Mouse (Mus musculus): ENCODE data around the gene Clec4a3. TPM values are rescaled to one million over a fixed set of nuclear protein-coding genes. Genes with fewer than 3 reads are reported as not detected.
"Not testable (repeated sequence)": the region's sequence is repeated elsewhere in the genome, so short reads cannot be mapped to it uniquely, and the experiment has no call there.

Gene Clec4a3
- total RNA-seq (2022) = 1 to 10 TPM; 5.1 to 9.0 (median 6.4) TPM

DNA sequence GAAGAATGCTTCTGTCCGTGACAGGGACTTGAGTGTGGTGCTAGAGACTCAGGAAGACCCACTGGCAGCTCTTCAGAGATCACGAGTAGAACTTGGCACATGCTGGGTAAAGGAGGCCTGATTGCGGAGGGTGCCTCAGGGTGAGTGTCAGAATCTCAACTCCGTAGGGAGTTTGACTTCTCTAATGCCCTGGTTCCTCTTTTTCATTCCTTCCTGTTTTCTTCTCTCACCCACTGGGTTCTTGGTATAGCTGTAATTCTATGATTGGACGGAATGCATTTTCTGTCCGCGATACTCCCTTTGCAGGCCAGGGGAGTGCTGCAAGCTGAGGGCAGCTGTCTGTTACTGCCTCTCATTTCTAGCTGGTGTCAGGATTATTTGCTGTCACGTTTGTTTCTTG is at the start of gene Clec4a3:
Gene Clec4a3, plus strand, starts transcription at position 115 of the 400 bp plus-strand sequence.
- no peak for DNase-seq

DNA sequence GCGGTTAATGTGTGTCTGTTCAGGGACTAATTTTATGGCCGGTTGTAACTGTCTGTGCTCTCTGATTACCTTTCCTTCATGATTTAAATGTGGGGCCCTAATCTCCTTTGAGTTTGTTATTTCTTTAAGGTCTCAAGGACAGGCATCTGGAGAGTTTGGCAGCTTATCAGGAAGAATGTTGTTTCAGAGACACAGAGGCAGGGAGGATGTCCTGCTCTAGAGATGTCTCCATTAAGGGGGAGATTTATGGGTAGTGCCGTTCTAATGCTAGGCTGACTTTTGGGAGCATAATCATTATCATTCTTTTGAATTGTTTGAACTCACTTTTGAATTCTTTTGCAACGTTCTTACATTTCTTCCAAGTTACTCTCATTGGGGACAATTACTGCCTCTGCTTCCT is 32.4 kb upstream of the Clec4a3 start:
- no peak for DNase-seq

DNA sequence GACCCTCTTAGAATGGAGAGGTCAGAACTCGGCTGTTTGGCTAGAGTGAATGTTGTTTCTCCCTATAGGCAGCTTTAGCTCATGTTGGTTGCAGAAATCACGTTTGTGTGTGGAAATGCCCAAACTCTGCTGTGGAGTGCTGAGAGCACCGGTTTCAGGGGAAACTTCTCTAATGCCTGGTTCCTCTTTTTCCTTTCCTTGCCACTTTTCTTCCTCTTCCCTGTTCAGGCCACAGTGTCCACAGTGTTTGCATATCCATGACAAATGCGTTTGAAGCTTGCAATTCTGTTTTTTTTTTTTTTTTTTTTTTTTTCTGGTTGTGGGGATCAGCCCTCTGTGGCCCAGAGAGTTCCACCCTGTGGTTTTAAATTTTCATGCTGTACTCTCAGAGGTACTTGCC is 30.9 kb upstream of the Clec4a3 start, which contains the start of gene Clec4a1:
Gene Clec4a1, plus strand, starts transcription at position 398 of the 400 bp plus-strand sequence.
- DNase-seq = no peak

DNA sequence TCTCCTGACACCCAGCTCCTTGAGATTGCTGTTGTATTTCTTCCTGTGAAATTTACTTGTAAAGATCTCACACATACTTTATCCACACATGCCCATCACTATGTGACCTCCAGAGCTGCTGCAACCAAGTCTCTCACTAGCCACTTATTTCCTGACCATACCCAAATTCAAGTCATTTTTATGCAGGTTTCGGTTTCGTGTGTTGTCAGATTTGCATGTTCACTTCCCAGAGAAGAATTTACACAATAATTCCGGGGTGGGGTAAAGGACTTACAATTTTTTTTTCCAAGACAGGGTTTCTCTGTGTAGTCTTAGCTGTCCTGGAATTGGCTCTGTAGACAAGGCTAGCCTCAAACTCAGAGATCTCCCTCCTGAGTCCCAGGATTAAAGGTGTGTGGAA is 17.5 kb upstream of the Clec4a3 start:
- DNase-seq = no peak

DNA sequence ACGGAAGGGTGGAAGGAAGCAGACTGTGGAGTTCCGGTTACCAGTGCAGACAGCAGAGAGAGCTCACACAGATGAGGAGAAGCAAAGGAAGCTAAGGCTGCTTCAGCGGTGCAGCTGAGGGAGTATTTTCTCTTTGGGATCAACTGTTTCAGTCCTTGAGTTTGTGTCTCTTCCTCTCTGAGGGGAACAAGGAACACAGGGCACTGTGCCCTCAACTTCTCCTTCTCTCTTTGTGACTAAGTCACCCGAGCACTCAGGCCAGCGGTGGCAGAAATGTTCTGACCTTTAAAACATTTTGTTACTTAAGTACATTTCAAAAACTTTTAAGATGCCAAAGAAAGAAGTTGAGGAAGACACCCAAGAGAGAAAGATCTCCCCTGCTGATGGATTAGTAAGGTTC is 12.7 kb upstream of the Clec4a3 start:
- no peak for DNase-seq

DNA sequence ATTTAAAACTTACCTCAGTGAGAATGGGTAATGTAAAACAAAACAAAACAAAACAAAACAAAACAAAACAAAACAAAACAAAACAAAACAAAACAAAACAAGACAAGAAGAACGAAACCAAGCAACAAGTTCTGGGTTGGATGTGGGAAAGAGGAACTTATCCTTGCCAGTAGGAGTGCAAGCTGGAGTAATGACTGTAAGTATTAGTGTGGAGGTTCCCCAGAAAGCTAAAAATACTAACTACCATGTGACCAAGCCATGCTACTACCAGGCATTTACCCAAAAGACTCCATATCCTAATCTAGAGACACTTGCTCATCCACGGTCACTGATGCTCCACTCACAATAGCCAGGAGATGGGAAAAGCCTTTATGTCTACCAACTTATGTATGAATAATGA is 5.6 kb upstream of the Clec4a3 start:
- no peak for DNase-seq

DNA sequence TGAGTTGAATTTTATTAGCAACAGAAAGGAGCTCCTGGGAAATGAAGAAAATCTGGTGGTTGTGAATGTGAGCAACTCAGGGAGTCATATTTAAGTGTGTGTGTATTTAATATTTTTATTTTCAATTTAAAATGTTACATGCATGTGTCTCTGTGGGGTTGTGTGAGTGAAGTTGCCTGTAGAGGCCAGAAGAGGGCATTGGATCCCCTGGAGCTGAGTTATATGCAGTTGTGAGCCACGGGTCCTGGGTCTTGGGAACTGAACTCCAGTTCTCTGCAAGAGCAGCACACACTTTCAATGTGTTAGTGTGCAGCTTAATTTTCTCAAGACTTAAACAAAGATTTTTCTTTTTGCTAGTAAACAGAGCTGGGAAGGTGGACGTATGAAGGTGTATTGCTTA is 12.2 kb downstream of the Clec4a3 start:
- no peak for DNase-seq

DNA sequence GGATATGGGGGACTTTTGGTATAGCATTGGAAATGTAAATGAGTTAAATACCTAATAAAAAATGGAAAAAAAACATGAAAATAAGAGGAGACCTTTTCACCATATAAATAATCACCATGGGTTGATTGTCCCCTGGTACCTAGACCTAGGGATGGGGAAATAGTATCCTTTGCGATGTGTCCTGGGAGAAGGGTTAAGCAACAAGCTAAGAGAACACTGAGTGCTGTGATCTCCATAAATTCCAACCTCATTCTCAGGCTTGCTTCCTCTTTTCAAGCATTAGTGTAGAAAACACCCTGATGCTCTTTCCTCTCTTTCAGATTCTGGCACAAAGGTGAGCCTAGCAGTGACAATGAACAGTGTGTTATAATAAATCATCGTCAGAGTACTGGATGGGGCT is 16.7 kb downstream of the Clec4a3 start:
- no peak for DNase-seq

DNA sequence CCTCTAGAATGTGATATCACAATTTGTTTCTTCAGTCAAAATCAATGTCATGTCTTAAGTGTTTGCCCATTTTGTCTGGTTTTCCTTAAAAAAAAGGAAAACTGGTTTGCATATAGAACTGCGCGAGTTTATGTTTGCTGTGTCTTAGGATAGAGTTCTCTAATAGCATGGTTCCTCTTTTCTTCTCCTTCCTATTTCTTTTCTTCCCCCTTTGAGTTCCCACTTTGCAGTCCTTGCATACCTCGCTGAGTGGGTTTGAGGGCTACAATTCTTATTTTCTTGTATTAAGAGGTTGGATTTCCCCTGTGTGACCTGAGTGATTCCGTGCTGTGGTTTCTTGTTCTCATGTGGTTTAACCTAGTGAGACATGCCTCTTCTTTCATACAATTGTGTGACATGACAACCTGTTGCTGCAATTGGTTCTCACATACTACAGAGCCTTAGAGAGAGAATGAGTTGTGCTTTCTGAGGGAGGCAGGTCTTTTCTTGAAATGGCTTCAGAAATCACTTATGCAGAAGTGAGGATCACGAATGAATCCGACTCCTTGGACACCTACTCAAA is 37.6 kb downstream of the Clec4a3 start, which contains the start of gene Clec4a4:
Gene Clec4a4, plus strand, starts transcription at position 492 of the 562 bp plus-strand sequence.
- DNase-seq = no peak

DNA sequence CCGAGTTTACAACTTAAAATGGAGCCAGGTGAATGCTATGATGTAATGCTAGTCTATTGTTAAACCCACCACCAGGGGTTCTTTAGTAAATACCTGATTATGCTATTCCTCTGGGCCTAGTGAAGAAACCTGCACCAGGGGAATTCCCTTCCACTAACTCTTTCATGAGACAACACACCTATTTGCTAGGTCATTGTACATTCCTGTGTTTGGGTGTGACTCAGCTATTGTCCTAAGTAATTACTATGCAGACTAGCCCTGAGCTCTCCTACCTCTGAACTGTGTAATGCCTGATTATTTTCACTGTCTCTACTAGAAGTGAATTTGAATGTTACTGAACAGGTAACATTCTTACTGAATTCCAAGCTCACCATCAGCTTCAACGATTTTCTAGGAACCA is 52.4 kb downstream of the Clec4a3 start:
- DNase-seq = not testable (repeated sequence)

DNA sequence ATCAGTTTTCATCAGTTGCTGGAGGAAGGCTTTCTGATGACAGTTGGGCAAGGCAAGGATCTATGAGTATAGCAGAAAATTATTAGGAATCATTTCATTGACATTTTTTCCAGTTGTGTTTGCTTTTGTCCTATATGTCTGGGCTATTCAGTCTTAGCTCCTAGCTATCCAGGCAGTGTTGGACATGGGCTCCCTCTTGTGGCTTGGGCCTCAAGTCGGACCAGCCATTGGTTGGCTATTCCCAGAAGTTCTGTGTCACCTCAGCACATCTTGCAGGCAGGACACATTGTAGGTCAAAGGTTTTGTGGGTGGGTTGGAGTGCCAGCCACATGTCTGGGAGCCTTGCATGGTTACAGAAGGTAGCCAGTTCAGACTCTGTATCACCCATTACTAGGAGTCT is 53.3 kb downstream of the Clec4a3 start:
- DNase-seq = no peak

Other genes with a start within 250 kb of the Clec4a3 start
- gene Nanog, start 245.0 kb upstream of the Clec4a3 start, total RNA-seq (2022) = not detected
- gene Slc2a3, start 150.9 kb upstream of the Clec4a3 start, total RNA-seq (2022) = 10 to 100 TPM; 10.3 to 17.0 (median 11.7) TPM
- gene Foxj2, start 132.6 kb upstream of the Clec4a3 start, total RNA-seq (2022) = 10 to 100 TPM; 18.6 to 24.8 (median 21.6) TPM
- gene C3ar1, start 96.4 kb upstream of the Clec4a3 start, total RNA-seq (2022) = 10 to 100 TPM in 2 of 4 experiments, 1 to 10 TPM in 2; 3.6 to 14.5 (median 8.7) TPM
- 10 to 100 TPM; 56.7 to 65.7 (median 58.1) TPM for gene Necap1, start 78.0 kb upstream of the Clec4a3 start, total RNA-seq (2022)
- gene Clec4a1, start 30.7 kb upstream of the Clec4a3 start, total RNA-seq (2022) = 1 to 10 TPM; 1.7 to 3.9 (median 3.3) TPM
- gene Clec4a4, start 37.9 kb downstream of the Clec4a3 start, total RNA-seq (2022) = under 1 TPM in 2 of 4 experiments, not detected in 2; 0.40 to 0.46 TPM
- 1 to 10 TPM in 2 of 4 experiments, under 1 TPM in 2; 0.46 to 2.3 (median 1.2) TPM for gene Clec4b1, start 97.4 kb downstream of the Clec4a3 start, total RNA-seq (2022)
- 1 to 10 TPM; 3.5 to 7.4 (median 5.0) TPM for gene Clec4a2, start 153.9 kb downstream of the Clec4a3 start, total RNA-seq (2022)
- gene Clec4b2, start 220.4 kb downstream of the Clec4a3 start, total RNA-seq (2022) = under 1 TPM in 3 of 4 experiments, not detected in 1; 0.20 to 0.59 (median 0.49) TPM

Measured in adrenal gland, adult 8-10 months (tissue).